Mouse (Mus musculus) cortical plate, adult 2 months (tissue): ENCODE measurements around the gene Wnt2b.

ENCODE experiments used
- CTCF ChIP-seq: fragments of 200-500 bp; IDR thresholded peaks from 2 replicates; pipeline ENCODE4 v1.5.1; 2011; ENCODE audit warnings: mild to moderate bottlenecking, control low read depth, low read length; ENCODE audit not compliant: insufficient read depth; ENCODE audit errors: extremely low read depth
- POLR2A ChIP-seq: fragments of 200-500 bp; IDR thresholded peaks from 2 replicates; pipeline ENCODE4 v1.6.1; 2011; ENCODE audit warnings: mild to moderate bottlenecking, low read length, control low read depth; ENCODE audit not compliant: insufficient read depth; ENCODE audit errors: extremely low read depth

DNA sequence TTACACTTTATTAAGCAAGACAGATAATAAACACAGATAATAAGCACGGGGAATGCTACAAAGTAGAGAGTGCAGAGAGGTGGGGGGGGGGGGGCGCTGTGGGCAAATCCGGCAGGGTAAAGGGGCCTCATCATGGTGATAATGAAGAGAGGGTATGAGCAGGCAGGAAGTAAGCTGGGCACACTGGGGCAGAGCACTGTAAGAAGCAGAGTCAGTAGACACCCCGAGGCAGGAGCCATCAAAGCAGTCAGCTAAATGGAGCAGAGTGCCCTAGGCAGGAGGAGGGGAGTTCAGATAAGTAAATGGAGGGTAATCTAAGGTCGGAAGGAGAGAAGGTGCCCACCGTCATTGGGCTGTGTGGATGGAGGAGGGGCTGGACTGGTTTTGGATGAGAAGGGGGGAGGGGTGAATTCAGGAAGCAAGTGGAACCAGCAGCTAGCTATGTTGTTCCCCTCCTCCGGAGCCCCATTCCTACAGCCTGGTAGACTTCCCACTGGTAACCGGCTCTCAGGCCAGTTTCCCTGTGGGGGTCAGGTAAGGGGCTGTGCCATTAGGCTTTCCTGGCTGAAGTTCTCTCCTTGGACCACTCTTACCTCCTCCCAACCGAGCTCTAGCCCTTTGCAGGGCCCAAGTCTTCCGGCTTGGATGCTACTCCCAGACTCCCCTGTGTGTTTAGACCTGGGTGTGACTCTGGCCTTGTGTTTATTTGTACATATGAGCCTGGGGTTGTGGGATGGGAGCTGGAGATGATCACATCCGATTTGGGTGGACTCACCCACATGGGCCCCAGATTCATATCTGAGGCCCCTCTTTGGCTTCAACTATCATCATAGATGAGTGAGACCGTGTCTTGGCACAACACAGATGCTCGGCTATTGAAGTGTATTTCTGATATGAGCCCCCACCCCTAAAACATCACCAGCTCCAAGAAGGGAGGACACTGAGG, 1.9 kb upstream of the Wnt2b start:
- no peak for TF ChIP-seq CTCF
- no peak for TF ChIP-seq POLR2A
